Mouse (Mus musculus): ENCODE measurements around the gene Krtap28-10.

- no peak for TF ChIP-seq CTCF (IDR thresholded peaks at IDR 0.05; ENCODE audit: extremely low read depth, insufficient read length, insufficient replicate concordance, low read depth, low read length)
- TF ChIP-seq POLR2A (IDR thresholded peaks at IDR 0.05; ENCODE audit: low read depth, low read length): no peak
These were observed 50.2 kb downstream of the Krtap28-10 start for GRCm38 (mm10) chr1:82992093-82992492.
